Mouse (Mus musculus): Measurements from ENCODE around the gene Gm49405.

Gene Gm49405

DNA sequence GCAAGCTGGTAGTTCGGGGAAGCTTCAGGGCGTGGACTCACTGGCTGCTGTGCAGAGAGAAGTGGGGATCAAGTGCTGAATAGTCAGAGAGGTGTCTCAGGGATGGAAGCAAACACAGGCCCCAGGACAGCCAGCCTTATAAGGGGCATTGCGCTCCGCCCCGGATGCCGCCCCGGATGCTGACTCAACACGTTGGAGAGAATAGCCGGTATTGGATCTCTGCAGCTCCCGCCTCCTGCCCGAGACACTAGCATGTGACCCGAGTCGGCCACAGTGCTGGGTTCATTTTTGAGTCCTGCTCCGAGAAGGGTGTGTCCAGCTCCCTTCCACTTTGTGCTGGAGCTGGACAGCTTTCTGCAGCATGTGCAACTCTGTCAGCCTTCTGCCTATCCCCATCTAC, 41.7 kb downstream of the Gm49405 start:
- ChIA-PET CTCF (interaction anchor here (0.6 to 2.7 kb wide), 20 partner anchors 9 to 1008 kb away, joined by 3 to 20 read pairs (median 5); partner anchors contain the start of genes Ndufv1 (in 2 of the 4), Aip (in 1 of the 4), Aldh3b2 (in 1 of the 4) and Gm49405 (in 1 of the 4)), POLR2A (interaction anchor here in 3 of 4 experiments (0.6 to 4.3 kb wide), 116 partner anchors 8 to 505 kb away, joined by 3 to 42 read pairs (median 4); partner anchors contain the start of genes Cdk2ap2 (in 3 of the 3), Ndufv1 (in 3 of the 3), 1810055G02Rik (in 2 of the 3) and Gm49405 (in 2 of the 3))

- ChIA-PET POLR2A (interaction anchor here in 3 of 4 experiments (0.6 to 5.1 kb wide), 12 partner anchors 7 to 201 kb away, joined by 3 to 82 read pairs (median 4); partner anchors contain the start of gene Gstp1 (in 1 of the 3)), CTCF (interaction anchor here in 2 of 4 experiments (0.6 to 2.8 kb wide), 4 partner anchors 13 to 1156 kb away, joined by 3 to 10 read pairs (median 4); no protein-coding TSS in a partner anchor)
Measured at GRCm38 (mm10) chr19:4044109-4044508, 43.7 kb downstream of the Gm49405 start.

- ChIA-PET CTCF (interaction anchor here (0.5 to 4.8 kb wide), 68 partner anchors 8 to 916 kb away, joined by 3 to 39 read pairs (median 4); partner anchors contain the start of genes Ndufv1 (in 4 of the 4), Cdk2ap2 (in 2 of the 4), Gm49405 (in 2 of the 4) and Nudt8 (in 2 of the 4)), POLR2A (interaction anchor here (0.6 to 8.7 kb wide), 149 partner anchors 8 to 1795 kb away, joined by 3 to 109 read pairs (median 5); partner anchors contain the start of genes Gstp1 (in 4 of the 4), Ndufv1 (in 4 of the 4), Cdk2ap2 (in 3 of the 4) and Gm49405 (in 3 of the 4))
Measured at GRCm38 (mm10) chr19:4045966-4046865, 45.8 kb downstream of the Gm49405 start, which contains the start of gene Gstp2. Gstp2 (minus strand) TSS chr19:4046023.

DNA sequence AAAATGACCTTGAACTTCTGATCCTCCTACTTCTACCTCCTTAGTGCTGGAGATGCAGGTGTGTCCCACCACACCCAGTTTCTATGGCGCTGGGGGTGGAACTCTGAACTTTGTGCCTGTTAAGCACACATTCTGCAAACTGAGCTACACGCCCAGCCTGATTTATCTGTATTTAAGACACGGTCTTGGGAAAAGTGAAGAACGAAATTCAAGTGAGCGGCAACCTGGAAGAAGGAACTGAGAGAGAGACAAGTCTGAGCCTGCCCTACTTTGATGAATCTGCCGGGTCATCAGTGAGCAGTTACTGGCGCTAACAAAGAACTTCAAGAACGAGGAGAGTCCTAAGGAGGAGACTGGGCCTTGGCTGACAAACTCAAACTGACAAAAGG, 46.4 kb downstream of the Gm49405 start:
- POLR2A ChIA-PET: interaction anchor here (0.6 to 8.7 kb wide), 121 partner anchors 8 to 514 kb away, joined by 3 to 109 read pairs (median 6); partner anchors contain the start of genes Gstp1 (in 4 of the 4), Gm49405 (in 3 of the 4), Gstp3 (in 3 of the 4) and Ndufv1 (in 3 of the 4)

DNA sequence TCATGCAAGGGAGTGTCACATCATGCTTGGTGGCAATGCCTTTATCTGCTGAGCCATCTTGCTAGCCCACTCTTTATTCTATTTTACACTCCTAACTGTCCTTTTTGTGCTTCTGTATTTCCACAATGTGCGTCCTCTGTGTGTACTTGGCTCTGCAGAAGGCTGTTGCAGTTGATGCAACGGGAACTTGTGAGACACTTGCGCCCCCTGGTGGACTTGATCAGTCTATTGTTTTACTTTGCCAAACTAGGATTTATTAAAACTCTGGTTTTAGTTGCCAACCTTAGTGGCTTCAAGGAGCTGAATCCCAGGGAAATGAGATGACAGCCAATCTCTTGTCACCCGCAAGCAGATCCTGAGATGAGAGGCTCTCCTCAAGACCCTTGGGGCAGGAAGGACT, 47.4 kb downstream of the Gm49405 start:
- CTCF ChIA-PET: interaction anchor here (0.6 to 4.8 kb wide), 22 partner anchors 9 to 649 kb away, joined by 3 to 39 read pairs (median 4); partner anchors contain the start of genes Gstp1 (in 2 of the 4), Ndufv1 (in 2 of the 4), Aldh3b1 (in 1 of the 4) and Gm49405 (in 1 of the 4)
- POLR2A ChIA-PET: interaction anchor here (0.6 to 8.7 kb wide), 52 partner anchors 9 to 1764 kb away, joined by 3 to 109 read pairs (median 10); partner anchors contain the start of genes Gm49405 (in 3 of the 4), Gstp1 (in 3 of the 4), Gstp3 (in 3 of the 4) and Ndufv1 (in 3 of the 4)

More for the DNA sequence above, 46.4 kb downstream of the Gm49405 start:
- CTCF ChIA-PET: interaction anchor here (0.5 to 4.8 kb wide), 60 partner anchors 9 to 915 kb away, joined by 3 to 39 read pairs (median 4); partner anchors contain the start of genes Ndufv1 (in 4 of the 4), Gstp1 (in 3 of the 4), Cdk2ap2 (in 2 of the 4) and Gm49405 (in 2 of the 4)

DNA sequence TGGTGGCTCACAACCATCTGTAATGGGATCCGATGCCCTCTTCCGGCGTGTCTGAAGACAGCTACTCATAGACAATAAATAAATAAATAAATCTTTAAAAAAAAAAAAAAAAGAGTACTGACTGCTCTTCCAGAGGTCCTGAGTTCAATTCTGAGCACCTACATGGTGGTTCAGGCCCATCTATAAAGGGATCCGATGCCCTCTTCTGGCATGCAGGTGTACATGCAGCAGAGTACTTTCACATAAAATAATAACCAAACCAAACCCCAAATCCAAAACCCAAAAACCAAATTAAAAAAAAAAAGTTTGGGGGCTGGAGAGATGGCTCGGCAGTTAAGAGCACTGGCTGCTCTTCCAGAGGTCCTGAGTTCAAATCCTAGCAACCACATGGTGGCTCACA, 48.6 kb downstream of the Gm49405 start:
- ChIA-PET POLR2A (interaction anchor here in 3 of 4 experiments (0.6 to 8.7 kb wide), 10 partner anchors 9 to 129 kb away, joined by 3 to 98 read pairs (median 25); partner anchors contain the start of genes Ndufv1 (in 2 of the 3), Gstp1 (in 1 of the 3) and Gstp3 (in 1 of the 3)), CTCF (interaction anchor here in 3 of 4 experiments (0.6 to 4.8 kb wide), 17 partner anchors 8 to 330 kb away, joined by 3 to 39 read pairs (median 4); partner anchors contain the start of genes Gstp3 (in 2 of the 3), Aip (in 1 of the 3), Gm49405 (in 1 of the 3) and Ndufv1 (in 1 of the 3))

DNA sequence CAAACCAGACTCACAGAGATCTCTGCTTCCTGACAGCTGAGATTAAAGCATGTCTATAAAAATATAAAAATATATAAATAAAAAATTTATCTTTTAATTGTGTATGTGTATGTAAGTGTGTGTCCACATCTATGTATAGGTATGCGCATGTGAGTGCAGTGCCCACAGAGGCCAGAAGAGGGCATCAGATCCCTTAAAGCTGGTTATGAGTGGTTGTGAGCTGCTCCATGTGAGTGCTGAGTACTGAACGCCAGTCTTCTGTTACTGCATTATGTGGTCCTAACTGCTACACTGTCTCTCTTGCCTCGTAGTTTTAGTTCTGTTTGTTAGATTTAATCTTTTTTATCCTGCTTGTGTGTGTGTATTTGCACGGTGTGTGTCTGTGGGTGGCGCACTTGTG, 50.6 kb downstream of the Gm49405 start:
- ChIA-PET CTCF (interaction anchor here (0.5 to 4.7 kb wide), 47 partner anchors 9 to 347 kb away, joined by 3 to 53 read pairs (median 5); partner anchors contain the start of genes Cdk2ap2 (in 2 of the 4), Ndufv1 (in 2 of the 4), Gm49405 (in 1 of the 4) and Grk2 (in 1 of the 4)), POLR2A (interaction anchor here in 2 of 4 experiments (0.9 to 8.7 kb wide), 11 partner anchors 8 to 459 kb away, joined by 3 to 98 read pairs (median 6); partner anchors contain the start of genes Cdk2ap2 (in 1 of the 2), Gstp1 (in 1 of the 2) and Pcx (in 1 of the 2))

DNA sequence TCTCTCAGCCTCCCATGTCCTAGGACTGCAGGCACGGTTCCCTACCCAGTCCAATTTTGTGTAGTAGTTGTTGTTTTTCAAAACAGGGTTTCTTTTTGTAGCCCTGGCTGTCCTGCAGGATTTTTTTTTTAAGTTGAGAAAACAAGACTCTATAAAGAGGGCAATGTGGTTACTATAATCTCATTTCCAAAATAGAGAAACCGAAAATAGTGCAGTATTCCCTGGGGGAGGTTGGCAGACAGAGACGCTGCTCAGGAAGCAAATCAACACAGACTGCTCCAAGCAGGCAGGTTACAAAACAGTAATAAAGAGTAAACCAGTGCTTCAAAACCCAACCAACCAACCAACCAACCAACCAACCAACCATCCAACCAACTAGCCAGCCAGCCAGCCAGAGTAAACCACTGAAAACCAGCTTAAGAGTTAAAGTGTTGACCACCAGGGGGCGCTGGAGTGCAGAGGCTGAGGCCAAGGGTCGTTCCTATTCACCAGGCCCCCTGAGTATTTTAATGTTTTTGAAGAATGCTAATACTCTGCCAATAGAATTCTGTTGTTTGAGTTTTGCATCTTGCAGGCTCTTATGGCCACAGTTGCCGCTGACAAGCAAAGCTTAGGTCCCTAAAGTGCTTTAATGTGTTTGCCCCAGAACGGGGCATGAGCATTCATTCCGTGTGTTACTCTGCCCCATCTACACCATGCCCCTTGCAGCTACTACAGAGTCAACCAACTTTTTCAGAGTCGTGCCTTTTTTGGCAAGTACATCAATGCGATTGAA, 51.5 kb downstream of the Gm49405 start:
- POLR2A ChIA-PET: interaction anchor here (0.5 to 8.7 kb wide), 27 partner anchors 8 to 600 kb away, joined by 3 to 98 read pairs (median 3); partner anchors contain the start of genes Cdk2ap2 (in 2 of the 4), Gstp1 (in 2 of the 4), Clcf1 (in 1 of the 4) and Ndufv1 (in 1 of the 4)

DNA sequence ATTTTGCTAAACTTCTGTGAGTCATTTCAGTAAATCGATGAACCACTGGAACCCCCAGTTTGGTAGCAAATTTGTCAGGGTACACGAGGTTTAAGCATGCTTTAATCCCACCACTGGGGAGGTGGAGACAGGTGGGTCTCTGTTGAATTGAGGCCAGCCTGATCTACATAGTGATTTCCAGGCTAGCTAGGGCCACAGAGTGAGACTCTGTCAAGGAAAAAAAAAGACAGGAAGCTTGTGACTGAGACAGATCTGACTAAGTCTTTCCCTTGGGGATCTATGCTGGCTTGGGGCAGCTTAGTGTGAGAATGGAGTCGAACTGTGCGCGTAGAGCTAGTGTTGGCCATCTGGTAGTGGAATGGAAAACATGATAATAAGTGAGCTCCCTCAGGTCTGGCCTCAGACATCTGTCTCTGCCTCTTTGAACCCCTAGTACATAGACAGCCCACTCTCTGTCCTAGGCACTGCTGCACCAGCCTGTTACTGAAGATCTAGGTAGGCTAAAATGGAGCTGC, 52.1 kb downstream of the Gm49405 start:
- POLR2A ChIA-PET: interaction anchor here (0.6 to 8.7 kb wide), 27 partner anchors 10 to 600 kb away, joined by 3 to 98 read pairs (median 3); partner anchors contain the start of genes Cdk2ap2 (in 2 of the 4), Gstp1 (in 2 of the 4), Clcf1 (in 1 of the 4) and Ndufv1 (in 1 of the 4)
- CTCF ChIA-PET: interaction anchor here (0.6 to 4.7 kb wide), 64 partner anchors 8 to 345 kb away, joined by 3 to 53 read pairs (median 5); partner anchors contain the start of genes Ndufv1 (in 3 of the 4), Aip (in 2 of the 4), Acy3 (in 1 of the 4) and Cabp2 (in 1 of the 4)

More for the DNA sequence above, 51.5 kb downstream of the Gm49405 start:
- CTCF ChIA-PET: interaction anchor here (0.5 to 4.7 kb wide), 104 partner anchors 9 to 989 kb away, joined by 3 to 53 read pairs (median 4); partner anchors contain the start of genes Ndufv1 (in 4 of the 4), Aip (in 2 of the 4), Cdk2ap2 (in 2 of the 4) and Pold4 (in 2 of the 4)

- POLR2A ChIA-PET: interaction anchor here in 3 of 4 experiments (1.1 to 6.4 kb wide), 13 partner anchors 8 to 147 kb away, joined by 3 to 68 read pairs (median 4); partner anchors contain the start of genes Gstp2 (in 3 of the 3), Cdk2ap2 (in 2 of the 3), Gstp1 (in 1 of the 3) and Ndufv1 (in 1 of the 3)
- CTCF ChIA-PET: interaction anchor here in 2 of 4 experiments (0.6 to 2.1 kb wide), 2 partner anchors 55 to 224 kb away, joined by 3 to 7 read pairs; partner anchors contain the start of genes Gm49405 (in 1 of the 2) and Nudt8 (in 1 of the 2)
Measured at GRCm38 (mm10) chr19:4054613-4055012, 54.2 kb downstream of the Gm49405 start.

Data from embryonic stem cell, embryonic (primary cell).